Mouse (Mus musculus) Muller cell, postnatal 12 days (primary cell): Measurements from ENCODE around the gene Rnf141.
A peak's percentile ranks its signal among the peaks of the same experiment; 100 is the strongest.

Source experiments
- DNase-seq: peaks from one replicate; pipeline ENCODE4 v3.0.0-alpha.2; 2015; ENCODE audit errors: inconsistent ontology term

Gene Rnf141

DNA sequence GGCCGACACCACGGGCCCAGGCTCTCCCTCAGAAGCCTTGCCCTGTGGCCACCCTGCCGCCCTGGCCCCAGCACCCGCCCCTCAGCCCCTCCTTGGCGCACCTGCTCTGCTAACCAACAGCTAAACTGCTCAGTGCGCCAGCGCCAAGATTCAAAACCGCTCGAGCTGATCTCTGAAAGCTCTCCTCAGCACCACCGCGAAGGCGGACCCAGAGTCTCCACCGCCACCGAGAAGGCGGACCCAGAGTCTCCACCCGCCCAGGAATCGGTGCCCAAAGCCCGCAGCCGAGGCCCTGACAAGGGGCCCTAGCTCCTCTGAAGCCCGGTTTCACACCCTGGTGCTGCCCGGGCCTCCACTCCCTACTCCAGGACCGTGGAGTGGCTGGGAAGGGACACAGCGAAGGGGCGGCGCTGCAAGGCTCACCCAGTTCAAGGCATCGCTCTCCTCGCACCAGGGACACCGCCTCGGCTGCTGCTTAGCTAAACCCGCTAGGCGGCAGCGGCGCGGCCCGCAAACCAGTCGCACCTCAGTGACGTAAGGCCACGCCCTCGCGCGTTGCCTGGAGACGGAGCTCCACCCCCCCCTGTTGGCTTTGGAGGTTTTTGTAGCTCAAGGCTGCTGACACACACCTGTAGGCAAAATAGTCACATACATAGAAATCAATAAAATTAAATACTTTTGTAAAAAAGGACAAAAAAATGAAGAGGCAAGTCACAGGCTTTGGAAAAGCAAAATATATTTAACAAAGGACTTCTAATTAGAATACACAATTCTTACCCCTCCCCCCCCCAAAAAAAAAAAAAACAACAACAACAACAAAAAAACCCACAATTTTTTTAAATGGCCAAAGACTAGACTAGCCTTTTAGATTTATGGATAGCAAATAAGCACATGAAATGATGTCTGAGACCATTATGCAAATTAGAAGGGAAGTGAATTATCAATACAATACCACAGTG lies at the start of gene Rnf141:
Rnf141 (minus strand) TSS at position 542 of the 959 bp plus-strand sequence.
- DNase-seq = peak; percentile 95

- no peak for DNase-seq
Measured at GRCm38 (mm10) chr7:110891501-110891986, 47.3 kb upstream of the Rnf141 start.

GRCm38 (mm10) chr7:110881746-110882333 lies 37.6 kb upstream of the Rnf141 start:
- DNase-seq = peak; percentile 33

DNA sequence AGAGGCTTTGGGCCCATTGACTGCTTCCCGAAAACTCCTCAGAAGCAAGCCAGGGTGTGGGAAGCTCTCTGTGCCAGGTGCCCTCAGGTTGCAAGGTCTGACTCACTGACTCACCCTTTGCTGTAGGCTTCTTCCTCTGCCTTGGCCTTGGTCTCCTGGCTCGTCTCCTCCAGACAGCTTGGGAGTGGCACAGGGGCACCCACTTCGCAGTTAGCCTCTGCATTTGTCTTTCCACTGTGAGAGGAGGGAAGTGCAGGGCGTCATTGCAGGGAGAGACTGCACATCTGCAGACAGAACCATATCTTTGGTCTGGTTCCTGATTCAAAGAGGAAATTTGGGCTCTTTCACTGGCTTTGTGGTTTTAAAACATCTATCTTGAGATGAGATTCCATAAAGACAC lies 33.8 kb upstream of the Rnf141 start:
- DNase-seq = no peak

DNA sequence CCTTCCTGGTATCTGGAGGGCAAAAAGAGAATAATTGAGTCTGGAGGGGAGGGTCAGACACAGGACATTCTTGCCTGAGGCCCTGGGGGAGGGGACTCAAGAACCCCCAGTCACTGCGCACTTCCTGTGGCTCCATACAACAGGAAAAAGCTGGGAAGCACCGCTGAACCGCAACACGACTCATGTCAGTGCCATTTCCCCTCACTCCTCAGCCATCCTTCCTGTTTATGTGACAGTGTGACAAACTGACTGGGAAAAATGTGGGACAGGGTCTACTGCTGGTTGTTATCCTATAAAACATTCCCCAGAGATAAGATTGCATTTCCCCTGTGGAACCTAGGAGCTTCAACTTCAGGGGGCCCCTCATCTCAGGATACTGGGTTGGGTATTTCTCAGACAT lies 32.7 kb upstream of the Rnf141 start:
- DNase-seq = no peak

- no peak for DNase-seq
Measured at GRCm38 (mm10) chr7:110868807-110869206, 24.6 kb upstream of the Rnf141 start.

- DNase-seq = no peak
Measured at GRCm38 (mm10) chr7:110867116-110867515, 22.9 kb upstream of the Rnf141 start.

- DNase-seq = no peak
Measured at GRCm38 (mm10) chr7:110866021-110866420, 21.8 kb upstream of the Rnf141 start.

DNA sequence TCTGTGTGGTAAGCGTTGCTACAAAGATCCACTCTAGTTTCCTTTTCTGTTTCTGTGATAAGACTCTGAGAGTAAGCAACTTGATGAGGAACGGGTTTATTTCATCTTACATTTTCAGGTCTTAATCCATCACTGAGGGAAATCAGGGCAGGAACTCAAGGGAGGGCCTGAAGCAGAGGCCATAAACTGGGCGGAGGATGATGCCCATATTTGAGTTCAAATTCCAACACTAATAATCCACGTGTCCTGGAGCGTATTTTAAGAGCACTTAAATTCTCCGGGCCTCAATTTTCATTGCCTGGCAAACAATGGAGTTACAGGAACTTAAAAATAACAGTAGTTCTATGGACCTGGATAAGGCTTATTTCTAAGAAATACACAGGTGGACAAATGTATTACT lies 21.3 kb upstream of the Rnf141 start:
- DNase-seq = no peak

- DNase-seq = peak; percentile 59
Measured at GRCm38 (mm10) chr7:110865038-110865437, 20.8 kb upstream of the Rnf141 start.

DNA sequence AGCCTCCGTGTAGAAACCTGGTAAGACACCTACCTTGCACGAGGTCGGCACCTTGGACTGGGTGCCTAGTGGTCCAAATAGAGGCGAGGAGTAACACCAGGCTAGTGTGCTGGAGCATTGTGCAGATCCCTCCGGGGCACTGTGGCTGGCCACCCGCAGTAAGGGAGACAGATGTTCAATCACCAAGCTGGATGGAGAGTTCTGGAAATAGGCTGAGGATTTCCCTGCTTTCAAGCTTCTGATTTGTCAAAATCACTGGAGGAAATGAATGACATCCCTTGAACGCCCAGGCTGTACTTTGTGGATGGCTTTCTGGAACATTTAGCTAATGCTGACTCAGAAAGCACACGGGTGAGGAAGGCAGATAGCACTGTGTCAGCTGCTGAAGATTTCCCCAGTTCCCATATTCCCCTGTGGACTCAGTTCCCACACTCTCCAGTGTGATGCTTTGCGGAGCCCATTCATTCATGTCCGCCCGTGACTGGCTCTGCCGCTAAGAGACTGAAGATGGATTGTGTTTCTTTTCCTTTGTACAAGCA lies 18.6 kb upstream of the Rnf141 start, which contains the start of gene Lyve1:
Lyve1 (minus strand) TSS at position 489 of the 539 bp plus-strand sequence.
- DNase-seq = no peak

- no peak for DNase-seq
Measured at GRCm38 (mm10) chr7:110860129-110860528, 15.9 kb upstream of the Rnf141 start.

GRCm38 (mm10) chr7:110855604-110856003 lies 11.3 kb upstream of the Rnf141 start:
- no peak for DNase-seq

DNA sequence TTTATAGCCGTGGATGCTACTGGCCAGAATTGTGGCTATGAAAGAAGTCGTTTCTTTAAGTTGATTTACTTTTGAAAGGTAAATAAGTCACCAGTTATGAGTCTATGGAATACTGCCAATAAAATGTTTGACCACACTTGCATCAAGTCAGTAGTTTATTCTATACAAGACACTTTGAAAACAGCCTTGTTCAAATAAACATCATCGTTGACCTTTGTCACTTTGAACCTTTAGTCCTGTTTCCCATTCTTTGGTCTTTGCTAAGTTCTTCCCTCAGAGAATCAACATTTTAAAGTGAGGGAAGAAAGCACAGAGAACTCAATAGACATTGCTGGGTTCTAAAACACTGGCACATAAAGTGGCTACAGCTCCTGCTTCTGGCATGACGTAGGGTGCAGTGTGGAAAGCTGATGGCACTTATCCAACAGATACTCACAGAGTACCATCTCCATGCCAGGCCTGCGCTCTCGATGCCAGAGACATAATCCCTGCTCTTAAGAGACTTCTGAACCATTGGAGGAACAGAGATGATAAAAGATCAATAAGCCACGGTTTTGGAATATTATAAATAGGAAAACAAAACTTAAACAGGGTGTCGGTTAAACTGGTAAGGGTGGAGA lies 10.8 kb upstream of the Rnf141 start:
- DNase-seq = no peak

DNA sequence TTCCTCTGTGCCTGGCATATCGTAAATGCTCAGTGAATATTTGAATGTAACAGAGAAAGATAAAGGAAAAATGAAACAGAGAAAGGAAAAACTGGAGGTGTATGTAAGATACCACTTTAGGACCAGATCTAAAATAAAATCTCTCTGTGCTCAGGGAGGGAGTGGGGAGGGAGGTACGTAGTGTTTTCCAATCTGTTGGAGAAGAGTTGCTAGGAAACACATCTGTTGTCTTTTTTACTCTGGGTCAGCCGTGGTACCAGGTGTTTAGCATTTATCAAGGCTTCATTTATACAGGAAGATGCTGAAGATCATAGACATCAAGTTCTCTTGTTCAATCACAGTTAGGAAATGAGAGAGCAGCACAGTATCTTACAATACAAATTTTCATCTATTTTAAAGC lies 10.3 kb upstream of the Rnf141 start:
- no peak for DNase-seq

GRCm38 (mm10) chr7:110853611-110854010 lies 9.4 kb upstream of the Rnf141 start:
- no peak for DNase-seq

DNA sequence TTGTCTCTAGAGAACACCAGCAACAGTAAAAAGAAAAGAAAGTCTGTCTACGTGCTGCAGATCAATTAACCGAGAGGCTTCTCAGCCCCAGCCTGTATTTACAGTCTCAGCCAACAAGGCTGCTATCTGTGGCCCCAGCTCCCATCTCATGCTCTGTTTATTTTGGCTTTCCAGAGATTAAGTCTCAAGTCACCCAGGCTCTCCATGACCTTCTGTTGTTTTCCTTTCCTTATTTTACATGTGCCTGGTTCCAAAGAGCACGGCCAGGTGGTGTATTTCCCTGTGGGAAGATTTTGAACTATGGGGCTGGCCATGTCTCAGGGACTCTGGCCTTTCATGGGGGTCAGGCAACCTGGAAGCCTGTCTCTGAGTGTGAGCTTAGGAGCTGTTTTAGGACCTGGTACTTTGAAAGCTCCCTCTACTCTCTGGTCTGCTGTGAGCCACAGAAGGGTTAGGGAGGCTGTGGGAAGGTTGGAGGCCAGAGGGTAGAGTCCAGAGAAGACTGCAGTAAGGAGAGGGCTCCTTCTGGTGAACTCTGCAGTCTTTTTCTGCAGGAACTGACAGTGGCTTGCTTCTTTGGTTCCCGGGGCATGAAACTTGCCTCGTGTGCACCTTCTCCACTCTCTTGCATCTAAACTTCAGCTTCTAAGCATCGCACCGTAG lies 7.4 kb upstream of the Rnf141 start:
- DNase-seq = no peak

GRCm38 (mm10) chr7:110848371-110848770 lies 4.1 kb upstream of the Rnf141 start:
- DNase-seq = no peak

DNA sequence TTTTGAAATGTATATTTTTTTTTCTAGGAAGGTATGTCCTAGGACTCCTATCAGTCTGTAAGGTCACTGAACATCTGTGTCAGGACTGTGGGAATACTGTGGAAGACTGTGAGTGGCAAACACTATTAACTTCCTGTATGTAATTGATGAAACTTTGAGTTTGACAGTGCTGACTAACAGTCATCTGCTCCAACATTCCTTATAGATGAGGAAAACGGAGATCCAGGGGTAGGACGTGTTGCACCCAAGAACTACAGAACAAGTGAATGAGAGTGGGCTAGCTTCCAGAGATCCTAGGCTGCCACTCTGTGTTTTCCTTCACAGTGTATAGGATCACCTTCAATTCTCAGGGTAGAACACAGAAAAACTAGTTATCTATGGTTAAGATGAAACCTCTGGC lies 3.1 kb upstream of the Rnf141 start:
- DNase-seq = no peak

GRCm38 (mm10) chr7:110840332-110840731 lies 3.9 kb downstream of the Rnf141 start:
- no peak for DNase-seq

- DNase-seq = no peak
Measured at GRCm38 (mm10) chr7:110834522-110834921, 9.7 kb downstream of the Rnf141 start.

DNA sequence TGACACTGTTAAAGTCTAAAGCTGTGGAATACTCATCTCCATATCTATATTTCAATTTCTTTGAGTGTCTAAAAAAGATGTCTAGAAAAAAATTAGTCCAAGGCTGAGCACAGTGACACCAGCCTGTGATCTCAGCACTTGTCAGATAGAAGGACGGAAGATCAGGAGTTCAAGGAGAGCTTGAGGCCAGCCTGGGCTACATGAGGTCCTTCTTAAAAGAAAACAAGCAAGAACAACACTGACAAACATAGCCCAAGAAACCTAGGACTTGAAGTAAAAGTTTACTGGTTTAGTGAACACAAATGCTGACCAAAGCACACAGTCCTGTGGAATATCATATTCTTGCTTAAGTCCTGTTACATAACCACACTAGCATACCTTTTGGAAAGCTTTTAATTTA lies 10.2 kb downstream of the Rnf141 start:
- DNase-seq = no peak
